Mouse (Mus musculus) midbrain, embryonic 13.5 days (tissue): ENCODE data around the gene Ralgapa2. TPM values are rescaled to one million over a fixed set of nuclear protein-coding genes. Genes with fewer than 3 reads are reported as not detected.
A peak's percentile ranks its signal among the peaks of the same experiment; 100 is the strongest.

ENCODE experiments used
- ATAC-seq: fragments of 200-750 bp; cut with Nextera tagmentation; 2 replicates; pipeline ENCODE4 v1.8.0; 2017; ENCODE audit warnings: mild to moderate bottlenecking, moderate TSS enrichment, moderate library complexity
- H3K27ac ChIP-seq: fragments of 300-500 bp; sonication (generic); 2 replicates; pipeline ENCODE4 v1.5.1; 2015; ENCODE audit warnings: inconsistent platforms, mild to moderate bottlenecking, moderate library complexity
- H3K27me3 ChIP-seq: fragments of 300-500 bp; sonication (generic); 2 replicates; pipeline ENCODE4 v1.6.1; 2015; ENCODE audit warnings: mild to moderate bottlenecking, inconsistent platforms
- H3K36me3 ChIP-seq: fragments of 300-500 bp; sonication (generic); 2 replicates; pipeline ENCODE4 v1.6.1; 2015; ENCODE audit warnings: mild to moderate bottlenecking, inconsistent platforms
- H3K4me1 ChIP-seq: fragments of 300-500 bp; sonication (generic); replicated peaks from 2 replicates; pipeline ENCODE4 v1.6.1; 2015; ENCODE audit warnings: inconsistent platforms
- H3K4me2 ChIP-seq: fragments of 300-500 bp; sonication (generic); replicated peaks from 2 replicates; pipeline ENCODE4 v1.6.1; 2015; ENCODE audit warnings: moderate library complexity, mild to moderate bottlenecking, inconsistent platforms
- H3K4me3 ChIP-seq: fragments of 300-500 bp; sonication (generic); replicated peaks from 2 replicates; pipeline ENCODE4 v1.5.1; 2015; ENCODE audit warnings: mild to moderate bottlenecking, inconsistent platforms
- H3K9ac ChIP-seq: fragments of 300-500 bp; sonication (generic); replicated peaks from 2 replicates; pipeline ENCODE4 v1.6.1; 2015; ENCODE audit warnings: mild to moderate bottlenecking, inconsistent platforms
- H3K9me3 ChIP-seq: fragments of 300-500 bp; sonication (generic); 2 replicates; pipeline ENCODE4 v1.6.1; 2016; ENCODE audit warnings: mild to moderate bottlenecking, inconsistent platforms
- WGBS: fragments of 180-500 bp; shearing (Covaris S2); methylation state at CpG from one replicate; pipeline ENCODE4 v1.1.7; 2015; 5-methylcytosine and 5-hydroxymethylcytosine counted together
- polyA plus RNA-seq: library from polyadenylated mRNA; unstranded; fragments of >200 nt; fragmentation: Nextera tagmentation; extraction: Ambion mirVana; gene quantifications from 2 replicates; pipeline ENCODE4 v1.2.1, GENCODE M21; 2015

The Ralgapa2 gene
- polyA plus RNA-seq, 1 experiment from 2014 or later = 11.7 TPM

GRCm38 (mm10) chr2:146288326-146288725 lies 223.8 kb downstream of the Ralgapa2 start:
- Histone ChIP-seq H3K36me3 (no peaks in the 10 kb centered on the region), H3K27ac (no peak overlapping the region), H3K4me2 (no peak overlapping the region), H3K27me3 (no peaks in the 10 kb centered on the region), H3K9me3 (no peaks in the 10 kb centered on the region), H3K4me1 (peaks cover 30% of the 10 kb centered on the region), H3K4me3 (no peak overlapping the region), H3K9ac (no peak overlapping the region)
- WGBS = 88% methylated on average over 1 of the region's 1 CpGs
- no peak for ATAC-seq

GRCm38 (mm10) chr2:146287531-146287930 lies 224.6 kb downstream of the Ralgapa2 start:
- H3K4me1 ChIP-seq = peaks cover 24% of the 10 kb centered on the region
- no peak for ATAC-seq
- 74% methylated on average over 6 of the region's 6 CpGs for WGBS

GRCm38 (mm10) chr2:146281346-146281745 lies 230.8 kb downstream of the Ralgapa2 start:
- ATAC-seq = no peak

More at GRCm38 (mm10) chr2:146287531-146287930, 224.6 kb downstream of the Ralgapa2 start:
- Histone ChIP-seq H3K27ac (no peak overlapping the region), H3K4me3 (no peak overlapping the region), H3K36me3 (no peaks in the 10 kb centered on the region), H3K4me2 (no peak overlapping the region), H3K9me3 (no peaks in the 10 kb centered on the region), H3K27me3 (no peaks in the 10 kb centered on the region), H3K9ac (no peak overlapping the region)

GRCm38 (mm10) chr2:146280921-146281274 lies 231.2 kb downstream of the Ralgapa2 start:
- H3K27ac ChIP-seq = peak overlapping the region; percentile 59
- H3K36me3 ChIP-seq = no peaks in the 10 kb centered on the region
- peak; percentile 39; the same call in 1 of the 2 replicates for ATAC-seq
- 16% methylated on average over 1 of the region's 1 CpGs for WGBS
- H3K4me1 ChIP-seq = peaks cover 41% of the 10 kb centered on the region
- H3K4me2 ChIP-seq = no peak overlapping the region
- no peak overlapping the region for H3K4me3 ChIP-seq
- no peaks in the 10 kb centered on the region for H3K9me3 ChIP-seq
- no peaks in the 10 kb centered on the region for H3K27me3 ChIP-seq
- no peak overlapping the region for H3K9ac ChIP-seq

More at GRCm38 (mm10) chr2:146281346-146281745, 230.8 kb downstream of the Ralgapa2 start:
- WGBS = 33% methylated on average over 6 of the region's 6 CpGs
- Histone ChIP-seq H3K4me2 (no peak overlapping the region), H3K4me3 (no peak overlapping the region), H3K36me3 (no peaks in the 10 kb centered on the region), H3K4me1 (peaks cover 41% of the 10 kb centered on the region), H3K9me3 (no peaks in the 10 kb centered on the region), H3K27ac (peak overlapping the region; percentile 59), H3K27me3 (no peaks in the 10 kb centered on the region), H3K9ac (no peak overlapping the region)

GRCm38 (mm10) chr2:146280221-146280920 lies 231.8 kb downstream of the Ralgapa2 start:
- WGBS = 28% methylated on average over 6 of the region's 6 CpGs
- peak; percentile 58 for ATAC-seq
- Histone ChIP-seq H3K4me1 (peaks cover 41% of the 10 kb centered on the region), H3K9ac (peak overlapping the region; percentile 24; the same call in 1 of the 2 replicates), H3K27me3 (no peaks in the 10 kb centered on the region), H3K4me3 (no peak overlapping the region), H3K4me2 (0 out of 2 replicates have a peak overlapping the region, but pooled peaks have one; percentile 29), H3K27ac (peak overlapping the region; percentile 88), H3K9me3 (no peaks in the 10 kb centered on the region), H3K36me3 (no peaks in the 10 kb centered on the region)

- peak overlapping the region; percentile 29 for H3K4me2 ChIP-seq
- no peaks in the 10 kb centered on the region for H3K27me3 ChIP-seq
- ATAC-seq = peak; percentile 85
- peaks cover 41% of the 10 kb centered on the region for H3K4me1 ChIP-seq
- no peaks in the 10 kb centered on the region for H3K9me3 ChIP-seq
- H3K4me3 ChIP-seq = no peak overlapping the region
- 15% methylated on average over 24 of the region's 24 CpGs for WGBS
- peak overlapping the region; percentile 37 for H3K9ac ChIP-seq
- H3K36me3 ChIP-seq = no peaks in the 10 kb centered on the region
- H3K27ac ChIP-seq = peak overlapping the region; percentile 88
Measured at GRCm38 (mm10) chr2:146279430-146280220, 232.5 kb downstream of the Ralgapa2 start.

GRCm38 (mm10) chr2:146278381-146278780 lies 233.8 kb downstream of the Ralgapa2 start:
- Histone ChIP-seq H3K27ac (peak overlapping the region; percentile 62), H3K4me2 (no peak overlapping the region), H3K9me3 (no peaks in the 10 kb centered on the region), H3K36me3 (no peaks in the 10 kb centered on the region), H3K27me3 (no peaks in the 10 kb centered on the region), H3K4me1 (peaks cover 41% of the 10 kb centered on the region), H3K9ac (no peak overlapping the region), H3K4me3 (no peak overlapping the region)
- ATAC-seq = no peak
- WGBS = 42% methylated on average over 5 of the region's 5 CpGs

GRCm38 (mm10) chr2:146266539-146266938 lies 245.6 kb downstream of the Ralgapa2 start:
- no peaks in the 10 kb centered on the region for H3K36me3 ChIP-seq
- no peak for ATAC-seq
- no peaks in the 10 kb centered on the region for H3K9me3 ChIP-seq
- H3K4me2 ChIP-seq = no peak overlapping the region
- H3K4me3 ChIP-seq = no peak overlapping the region
- H3K4me1 ChIP-seq = peaks cover 15% of the 10 kb centered on the region
- H3K27ac ChIP-seq = no peak overlapping the region
- H3K9ac ChIP-seq = no peak overlapping the region
- H3K27me3 ChIP-seq = peaks cover 20% of the 10 kb centered on the region
- 92% methylated on average over 3 of the region's 3 CpGs for WGBS

GRCm38 (mm10) chr2:146265045-146265444 lies 247.1 kb downstream of the Ralgapa2 start:
- no peak overlapping the region for H3K4me3 ChIP-seq
- H3K9ac ChIP-seq = no peak overlapping the region
- peaks cover 30% of the 10 kb centered on the region for H3K4me1 ChIP-seq
- H3K27me3 ChIP-seq = peaks cover 20% of the 10 kb centered on the region
- H3K4me2 ChIP-seq = no peak overlapping the region
- no peaks in the 10 kb centered on the region for H3K9me3 ChIP-seq
- H3K27ac ChIP-seq = no peak overlapping the region
- no peaks in the 10 kb centered on the region for H3K36me3 ChIP-seq
- 80% methylated on average over 4 of the region's 4 CpGs for WGBS
- no peak for ATAC-seq

GRCm38 (mm10) chr2:146262966-146263365 lies 249.2 kb downstream of the Ralgapa2 start:
- peaks cover 17% of the 10 kb centered on the region for H3K27me3 ChIP-seq
- no peaks in the 10 kb centered on the region for H3K36me3 ChIP-seq
- peak overlapping the region; percentile 64; the same call in 1 of the 2 replicates for H3K27ac ChIP-seq
- H3K9ac ChIP-seq = no peak overlapping the region
- H3K4me3 ChIP-seq = no peak overlapping the region
- H3K9me3 ChIP-seq = no peaks in the 10 kb centered on the region
- H3K4me1 ChIP-seq = peaks cover 46% of the 10 kb centered on the region
- no peak for ATAC-seq
- H3K4me2 ChIP-seq = no peak overlapping the region

GRCm38 (mm10) chr2:146262215-146262614 lies 249.9 kb downstream of the Ralgapa2 start:
- H3K9me3 ChIP-seq = no peaks in the 10 kb centered on the region
- H3K4me2 ChIP-seq = no peak overlapping the region
- peaks cover 54% of the 10 kb centered on the region for H3K4me1 ChIP-seq
- peaks cover 20% of the 10 kb centered on the region for H3K27me3 ChIP-seq
- no peak overlapping the region for H3K4me3 ChIP-seq
- no peaks in the 10 kb centered on the region for H3K36me3 ChIP-seq
- WGBS = 5% methylated on average over 10 of the region's 10 CpGs
- ATAC-seq = peak; percentile 90
- peak overlapping the region; percentile 64 for H3K27ac ChIP-seq
- H3K9ac ChIP-seq = no peak overlapping the region

- H3K4me2 ChIP-seq = no peak overlapping the region
- H3K9me3 ChIP-seq = no peaks in the 10 kb centered on the region
- H3K4me3 ChIP-seq = no peak overlapping the region
- WGBS = 32% methylated on average over 4 of the region's 4 CpGs
- H3K9ac ChIP-seq = no peak overlapping the region
- H3K27me3 ChIP-seq = peaks cover 20% of the 10 kb centered on the region
- peaks cover 64% of the 10 kb centered on the region for H3K4me1 ChIP-seq
- H3K36me3 ChIP-seq = no peaks in the 10 kb centered on the region
- ATAC-seq = no peak
- peak overlapping the region; percentile 54 for H3K27ac ChIP-seq
Measured at GRCm38 (mm10) chr2:146261146-146261545, 251.0 kb downstream of the Ralgapa2 start.
